Mouse (Mus musculus) E14TG2a.4 (cell line): Measurements from ENCODE around the gene Lig3.
"Not testable (repeated sequence)": the region's sequence is repeated elsewhere in the genome, so short reads cannot be mapped to it uniquely, and the experiment has no call there.

Source experiments
- H3K27me3 ChIP-seq: 2 replicates; pipeline ENCODE4 v1.6.1; 2014; ENCODE audit warnings: low read length, control low read depth; ENCODE audit not compliant: insufficient read depth
- H3K36me3 ChIP-seq: 2 replicates; pipeline ENCODE4 v1.6.1; 2014; ENCODE audit warnings: low read length, control low read depth; ENCODE audit not compliant: insufficient read depth
- H3K4me1 ChIP-seq: replicated peaks from 2 replicates; pipeline ENCODE4 v1.6.1; 2014; ENCODE audit warnings: low read depth, low read length, control low read depth
- H3K4me3 ChIP-seq: replicated peaks from 2 replicates; pipeline ENCODE4 v1.5.1; 2014; ENCODE audit warnings: mild to moderate bottlenecking, low read length
- H3K9me3 ChIP-seq: 2 replicates; pipeline ENCODE4 v1.6.1; 2014; ENCODE audit warnings: low read length, control low read depth
- CTCF ChIP-seq: conservative IDR thresholded peaks from 2 replicates; pipeline ENCODE4 v1.5.1; 2014; ENCODE audit warnings: low read length
- NANOG ChIP-seq: IDR thresholded peaks from 2 replicates; pipeline ENCODE4 v1.6.1; 2014; ENCODE audit warnings: borderline replicate concordance, low read length, mixed read lengths
- POU5F1 ChIP-seq: IDR thresholded peaks from 2 replicates; pipeline ENCODE4 v1.6.1; 2014; ENCODE audit warnings: low read length, borderline replicate concordance

Gene Lig3

GRCm38 (mm10) chr11:82819350-82819749, 38.4 kb downstream of the Lig3 start:
- Histone ChIP-seq H3K36me3 (peaks cover 14% of the 10 kb centered on the region), H3K27me3 (no peaks in the 10 kb centered on the region), H3K4me3 (no peak overlapping the region), H3K4me1 (peaks cover 39% of the 10 kb centered on the region), H3K9me3 (no peaks in the 10 kb centered on the region)
- TF ChIP-seq CTCF (peak; percentile 95), NANOG (no peak)

- TF ChIP-seq POU5F1 (no peak), CTCF (no peak), NANOG (no peak)
- peaks cover 13% of the 10 kb centered on the region for H3K36me3 ChIP-seq
- H3K4me1 ChIP-seq = peaks cover 54% of the 10 kb centered on the region
- no peak overlapping the region for H3K4me3 ChIP-seq
- H3K27me3 ChIP-seq = no peaks in the 10 kb centered on the region
- no peaks in the 10 kb centered on the region for H3K9me3 ChIP-seq
These were observed 40.0 kb downstream of the Lig3 start for GRCm38 (mm10) chr11:82820788-82821456.

GRCm38 (mm10) chr11:82826818-82827217, 45.9 kb downstream of the Lig3 start:
- no peaks in the 10 kb centered on the region for H3K9me3 ChIP-seq
- H3K4me1 ChIP-seq = peaks cover 82% of the 10 kb centered on the region
- no peak overlapping the region for H3K4me3 ChIP-seq
- H3K27me3 ChIP-seq = no peaks in the 10 kb centered on the region
- TF ChIP-seq POU5F1 (no peak), NANOG (no peak), CTCF (no peak)
- H3K36me3 ChIP-seq = no peaks in the 10 kb centered on the region

- H3K4me1 ChIP-seq = peaks cover 67% of the 10 kb centered on the region
- no peak overlapping the region for H3K4me3 ChIP-seq
- TF ChIP-seq CTCF (no peak), NANOG (no peak), POU5F1 (no peak)
- no peaks in the 10 kb centered on the region for H3K27me3 ChIP-seq
- H3K36me3 ChIP-seq = peaks cover 2% of the 10 kb centered on the region; the same call in 1 of the 2 replicates
- no peaks in the 10 kb centered on the region for H3K9me3 ChIP-seq
These were observed 50.3 kb downstream of the Lig3 start for GRCm38 (mm10) chr11:82831008-82831893.

- H3K27me3 ChIP-seq, H3K4me3 ChIP-seq, H3K36me3 ChIP-seq, H3K9me3 ChIP-seq: not testable (repeated sequence)
- H3K4me1 ChIP-seq = peaks cover 68% of the 10 kb centered on the region
These were observed 51.5 kb downstream of the Lig3 start for GRCm38 (mm10) chr11:82832402-82832801.

GRCm38 (mm10) chr11:82833929-82834328, 53.0 kb downstream of the Lig3 start:
- Histone ChIP-seq H3K27me3 (no peaks in the 10 kb centered on the region), H3K4me1 (peaks cover 72% of the 10 kb centered on the region), H3K9me3 (no peaks in the 10 kb centered on the region), H3K36me3 (peaks cover 2% of the 10 kb centered on the region; the same call in 1 of the 2 replicates), H3K4me3 (no peak overlapping the region)
- TF ChIP-seq CTCF (no peak), NANOG (no peak), POU5F1 (no peak)

- H3K27me3 ChIP-seq = not testable (repeated sequence)
These were observed 53.5 kb downstream of the Lig3 start for GRCm38 (mm10) chr11:82834359-82834758.

GRCm38 (mm10) chr11:82835616-82836432, 54.9 kb downstream of the Lig3 start:
- Histone ChIP-seq H3K27me3 (no peaks in the 10 kb centered on the region), H3K4me1 (peaks cover 68% of the 10 kb centered on the region), H3K4me3 (no peak overlapping the region), H3K36me3 (peaks cover 2% of the 10 kb centered on the region; the same call in 1 of the 2 replicates), H3K9me3 (no peaks in the 10 kb centered on the region)
- peak; percentile 18; the same call in 1 of the 2 replicates for TF ChIP-seq NANOG
- no peak for TF ChIP-seq CTCF
- TF ChIP-seq POU5F1 = no peak

More at GRCm38 (mm10) chr11:82834359-82834758, 53.5 kb downstream of the Lig3 start:
- H3K4me1 ChIP-seq = peaks cover 69% of the 10 kb centered on the region
- H3K36me3 ChIP-seq, H3K4me3 ChIP-seq, H3K9me3 ChIP-seq: not testable (repeated sequence)
